Mouse (Mus musculus): ENCODE results near the gene Vmn2r55. TPM values are rescaled to one million over a fixed set of nuclear protein-coding genes. Genes with fewer than 3 reads are reported as not detected.
"Not testable (repeated sequence)": the region's sequence is repeated elsewhere in the genome, so short reads cannot be mapped to it uniquely, and the experiment has no call there.

Gene Vmn2r55
- polyA plus RNA-seq (2012; rRNA removed) = not detected in 2 replicates

DNA sequence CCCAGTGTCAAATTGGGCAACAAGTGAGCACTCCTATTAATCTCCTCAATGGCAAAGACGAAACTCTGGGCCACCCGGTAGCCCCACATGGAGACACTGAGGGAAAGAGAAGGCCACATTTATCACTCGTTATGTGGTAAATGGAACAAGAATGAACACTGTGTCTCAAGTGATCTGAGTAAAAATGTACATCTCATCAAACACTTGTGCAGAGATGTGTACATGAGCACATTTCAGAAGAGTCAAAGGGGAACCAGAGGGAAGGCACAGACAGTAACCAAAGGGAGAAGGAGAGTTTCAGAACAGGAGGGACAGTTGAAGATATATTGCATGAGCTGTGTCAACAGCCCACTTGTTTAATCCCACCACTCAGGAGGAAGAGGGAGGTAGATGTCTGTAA lies at the start of gene Vmn2r55:
TSS of gene Vmn2r55 (minus strand) at position 101 of the 400 bp plus-strand sequence.
- not testable (repeated sequence) for DNase-seq; H3K4me3 ChIP-seq (ENCODE audit: control insufficient read depth, insufficient read depth, low read length); H3K27me3 ChIP-seq (ENCODE audit: control insufficient read depth, insufficient read depth, low read length); H3K36me3 ChIP-seq (ENCODE audit: control insufficient read depth, insufficient read depth, low read length); H3K27ac ChIP-seq (ENCODE audit: control insufficient read depth, insufficient read depth, low read length); H3K4me1 ChIP-seq (replicated peaks; ENCODE audit: control insufficient read depth, insufficient read depth, low read length)
- WGBS = 88% methylated on average over 3 of the region's 3 CpGs

DNA sequence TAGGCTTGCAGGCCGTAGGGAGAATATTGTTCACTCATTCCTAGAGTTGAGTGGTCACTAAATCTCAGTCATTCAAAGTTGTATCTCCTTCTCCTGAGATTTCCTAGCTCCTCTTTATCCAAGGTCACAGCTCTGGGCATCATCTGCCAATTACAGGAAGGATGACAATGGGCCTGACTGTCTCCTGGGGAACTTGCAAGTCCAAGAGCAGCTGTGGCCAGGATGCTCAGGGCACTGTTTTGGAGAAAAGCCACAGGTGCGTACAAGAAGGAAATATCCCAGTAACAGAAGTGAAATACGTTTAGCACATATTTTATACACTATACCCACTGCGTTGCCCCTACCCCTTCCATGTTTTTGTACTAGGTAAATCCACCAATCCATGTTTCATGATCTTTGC lies 44.6 kb downstream of the Vmn2r55 start, which contains the start of gene Vmn2r54:
TSS of gene Vmn2r54 (minus strand) at position 101 of the 400 bp plus-strand sequence.
- DNase-seq; H3K36me3 ChIP-seq (ENCODE audit: control insufficient read depth, insufficient read depth, low read length); H3K27me3 ChIP-seq (ENCODE audit: control insufficient read depth, insufficient read depth, low read length); H3K4me1 ChIP-seq (replicated peaks; ENCODE audit: control insufficient read depth, insufficient read depth, low read length); H3K4me3 ChIP-seq (ENCODE audit: control insufficient read depth, insufficient read depth, low read length); H3K27ac ChIP-seq (ENCODE audit: control insufficient read depth, insufficient read depth, low read length): not testable (repeated sequence)
- 86% methylated on average over 3 of the region's 4 CpGs for WGBS

DNA sequence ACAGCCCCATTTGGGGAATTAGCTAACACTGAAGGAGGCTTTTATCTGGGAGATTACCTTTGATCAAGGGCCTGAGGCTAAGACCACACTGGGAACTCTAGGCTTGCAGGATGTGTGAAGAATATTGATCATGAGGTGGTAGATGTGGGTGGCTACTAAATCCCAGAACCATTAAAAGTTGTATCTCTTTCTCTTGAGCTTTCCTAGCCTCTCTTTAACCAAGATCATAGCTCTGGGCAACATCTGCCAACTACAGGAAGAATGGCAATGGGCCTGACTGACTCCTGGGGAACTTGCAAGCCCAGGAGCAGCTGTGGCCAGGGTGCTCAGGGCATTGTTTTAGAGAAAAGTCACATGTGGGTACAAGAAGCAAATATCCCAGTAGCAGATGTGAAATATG lies 76.1 kb downstream of the Vmn2r55 start, which contains the start of gene Vmn2r53:
TSS of gene Vmn2r53 (minus strand) at position 101 of the 400 bp plus-strand sequence.
- H3K4me3 ChIP-seq (ENCODE audit: control insufficient read depth, insufficient read depth, low read length) = no peak within 1 kb of the TSS
- DNase-seq = no peak
- TF ChIP-seq CTCF (IDR thresholded peaks at IDR 0.05; ENCODE audit: borderline replicate concordance, control insufficient read depth, extremely low read depth, insufficient read depth, low read length, poor library complexity) = no peak
- no peak for TF ChIP-seq POLR2A (IDR thresholded peaks at IDR 0.05; ENCODE audit: control insufficient read depth, extremely low read depth, insufficient read depth, low read length, poor library complexity)
- no peaks in the 10 kb centered on the region for H3K27me3 ChIP-seq (ENCODE audit: control insufficient read depth, insufficient read depth, low read length)
- no peaks in the 10 kb centered on the region for H3K4me1 ChIP-seq (replicated peaks; ENCODE audit: control insufficient read depth, insufficient read depth, low read length)
- no peak within 1 kb of the TSS for H3K27ac ChIP-seq (ENCODE audit: control insufficient read depth, insufficient read depth, low read length)
- H3K36me3 ChIP-seq (ENCODE audit: control insufficient read depth, insufficient read depth, low read length) = no peaks in the 10 kb centered on the region

Other genes starting within 250 kb of the Vmn2r55 start
- 6.5 and 7.6 TPM in 2 replicates for gene Zfp606, start 206.7 kb downstream of the Vmn2r55 start, polyA plus RNA-seq (2012; rRNA removed)
- gene 2900092C05Rik, start 172.5 kb downstream of the Vmn2r55 start, polyA plus RNA-seq (2012; rRNA removed) = not detected in 2 replicates
- not detected in 2 replicates for gene Vmn2r53, start 76.2 kb downstream of the Vmn2r55 start, polyA plus RNA-seq (2012; rRNA removed)
- gene Vmn2r54, start 44.7 kb downstream of the Vmn2r55 start, polyA plus RNA-seq (2012; rRNA removed) = not detected in 2 replicates
- gene Vmn2r56, start 50.0 kb upstream of the Vmn2r55 start, polyA plus RNA-seq (2012; rRNA removed) = not detected in 2 replicates
- gene Zscan18, start 118.6 kb upstream of the Vmn2r55 start, polyA plus RNA-seq (2012; rRNA removed) = 2.7 and 2.9 TPM in 2 replicates
- 4.1 and 4.2 TPM in 2 replicates for gene Zfp329, start 133.9 kb upstream of the Vmn2r55 start, polyA plus RNA-seq (2012; rRNA removed)
- gene Zfp110, start 149.8 kb upstream of the Vmn2r55 start, polyA plus RNA-seq (2012; rRNA removed) = 16.9 and 17.6 TPM in 2 replicates
- 1.7 and 2.2 TPM in 2 replicates for gene Zfp128, start 196.2 kb upstream of the Vmn2r55 start, polyA plus RNA-seq (2012; rRNA removed)
- 14.3 and 14.9 TPM in 2 replicates for gene Zscan22, start 212.8 kb upstream of the Vmn2r55 start, polyA plus RNA-seq (2012; rRNA removed)
- gene Rps5, start 237.3 kb upstream of the Vmn2r55 start, polyA plus RNA-seq (2012; rRNA removed) = 2,545 and 2,907 TPM in 2 replicates
- gene Rnf225, start 242.4 kb upstream of the Vmn2r55 start, polyA plus RNA-seq (2012; rRNA removed) = 1.0 and 1.8 TPM in 2 replicates